Mouse (Mus musculus): ENCODE results near the gene Olfr920.

GRCm38 (mm10) chr9:38805696-38806095 is 53.6 kb downstream of the Olfr920 start:
- TF ChIP-seq CTCF (IDR thresholded peaks at IDR 0.05; ENCODE audit: borderline replicate concordance, extremely low read depth, insufficient read depth, insufficient read length) (no peak), POLR2A (IDR thresholded peaks at IDR 0.05; ENCODE audit: borderline replicate concordance, extremely low read depth, insufficient read depth, insufficient read length, poor library complexity, severe bottlenecking) (no peak)
